Mouse (Mus musculus) small intestine, adult 2 months (tissue): ENCODE data around the gene Myom3.
"Not testable (repeated sequence)": the region's sequence is repeated elsewhere in the genome, so short reads cannot be mapped to it uniquely, and the experiment has no call there.

Experiments used
- CTCF ChIP-seq: fragments of 200-500 bp; IDR thresholded peaks from 2 replicates; pipeline ENCODE4 v1.5.1; 2012; ENCODE audit warnings: low read depth, mild to moderate bottlenecking, control low read depth, inconsistent platforms, low read length, moderate library complexity, mixed read lengths; ENCODE audit not compliant: insufficient replicate concordance, insufficient read length; ENCODE audit errors: extremely low read depth
- POLR2A ChIP-seq: fragments of 200-500 bp; IDR thresholded peaks from 2 replicates; pipeline ENCODE4 v1.6.1; 2012; ENCODE audit warnings: low read depth, mild to moderate bottlenecking, control low read depth, inconsistent platforms, low read length, moderate library complexity

GRCm38 (mm10) chr4:135716438-135716837, 43.1 kb upstream of the Myom3 start:
- not testable (repeated sequence) for TF ChIP-seq CTCF, POLR2A
